Mouse (Mus musculus): ENCODE results near the gene Vsig1.

- TF ChIP-seq MYC (IDR thresholded peaks at IDR 0.05; ENCODE audit: low read depth, low read length) = no peak
- no peak for TF ChIP-seq ZC3H11A (IDR thresholded peaks at IDR 0.05; ENCODE audit: low read depth, low read length)
- TF ChIP-seq EP300 (IDR thresholded peaks at IDR 0.05; ENCODE audit: low read length) = no peak
- no peak for TF ChIP-seq CTCF (conservative IDR thresholded peaks at IDR 0.05 in 1 of 2, IDR thresholded peaks at IDR 0.05 in 1 of 2; ENCODE audit: low read depth in 2 of 2, low read length in 2 of 2)
Measured at GRCm38 (mm10) chrX:140953618-140954017, 46.2 kb downstream of the Vsig1 start.

All from CH12.LX (cell line).